Mouse (Mus musculus) gastrocnemius, adult 2 months (tissue): ENCODE measurements around the gene Ets2. TPM values are rescaled to one million over a fixed set of nuclear protein-coding genes. Genes with fewer than 3 reads are reported as not detected.
A peak's percentile ranks its signal among the peaks of the same experiment; 100 is the strongest.

ENCODE experiments used
- DNase-seq: peaks from one replicate; pipeline ENCODE4 v3.0.0; 2022
- H3K27ac ChIP-seq: fragments of 200-600 bp; 2 replicates; pipeline ENCODE4 v1.8.1; 2022; ENCODE audit warnings: mild to moderate bottlenecking
- H3K4me3 ChIP-seq: fragments of 200-600 bp; 2 replicates; pipeline ENCODE4 v1.8.1; 2022; ENCODE audit warnings: mild to moderate bottlenecking, moderate library complexity
- CTCF ChIP-seq: fragments of 200-600 bp; IDR thresholded peaks from 2 replicates; pipeline ENCODE4 v1.8.1; 2022; ENCODE audit warnings: antibody characterized with exemption, mild to moderate bottlenecking, moderate library complexity
- intact Hi-C: fragments of 180-260 bp; cut with DNase I; formaldehyde crosslinking; loops from one replicate; pipeline ENCODE4 v1.15.1; 2025
- total RNA-seq, 2 experiments: library from RNA; stranded (reverse); gene quantifications; 2 replicates each; pipeline ENCODE4 v1.2.3; 2021

Ets2 gene
- total RNA-seq, 2 experiments from 2014 or later: 22.7 to 41.9 TPM

GRCm38 (mm10) chr16:95718119-95718518, 16.2 kb downstream of the Ets2 start:
- Histone ChIP-seq H3K27ac (no peak overlapping the region; the same call in 1 of the 2 replicates), H3K4me3 (no peak overlapping the region)
- no peak for DNase-seq
- intact Hi-C loops: no loop called here
- TF ChIP-seq CTCF: no peak

GRCm38 (mm10) chr16:95720532-95720931, 18.7 kb downstream of the Ets2 start:
- TF ChIP-seq CTCF: no peak
- no peak for DNase-seq
- intact Hi-C loops: no loop called here

GRCm38 (mm10) chr16:95724251-95724650, 22.4 kb downstream of the Ets2 start:
- no peak overlapping the region for H3K4me3 ChIP-seq
- no peak for TF ChIP-seq CTCF

More at GRCm38 (mm10) chr16:95720532-95720931, 18.7 kb downstream of the Ets2 start:
- no peak overlapping the region for H3K4me3 ChIP-seq
- no peak overlapping the region for H3K27ac ChIP-seq

GRCm38 (mm10) chr16:95724776-95725175, 22.9 kb downstream of the Ets2 start:
- Histone ChIP-seq H3K4me3 (no peak overlapping the region), H3K27ac (no peak overlapping the region)
- no peak for TF ChIP-seq CTCF
- intact Hi-C loops: no loop called here
- DNase-seq: no peak

More at GRCm38 (mm10) chr16:95724251-95724650, 22.4 kb downstream of the Ets2 start:
- no peak overlapping the region for H3K27ac ChIP-seq
- no peak for DNase-seq
- intact Hi-C loops: no loop called here

GRCm38 (mm10) chr16:95726802-95727201, 24.9 kb downstream of the Ets2 start:
- Histone ChIP-seq H3K27ac (no peak overlapping the region), H3K4me3 (no peak overlapping the region)
- TF ChIP-seq CTCF: no peak
- intact Hi-C loops: no loop called here
- no peak for DNase-seq

GRCm38 (mm10) chr16:95728453-95729435, 26.9 kb downstream of the Ets2 start:
- DNase-seq: peak; percentile 71
- intact Hi-C loops: no loop called here
- no peak for TF ChIP-seq CTCF
- peak overlapping the region; percentile 58 for H3K27ac ChIP-seq
- 0 out of 2 replicates have a peak overlapping the region, but pooled peaks have one; percentile 19 for H3K4me3 ChIP-seq

GRCm38 (mm10) chr16:95729775-95730174, 27.9 kb downstream of the Ets2 start:
- Histone ChIP-seq H3K4me3 (no peak overlapping the region), H3K27ac (no peak overlapping the region)
- no peak for DNase-seq
- intact Hi-C loops: no loop called here
- no peak for TF ChIP-seq CTCF

- Histone ChIP-seq H3K4me3 (no peak overlapping the region), H3K27ac (no peak overlapping the region)
- no peak for DNase-seq
- intact Hi-C loops: no loop called here
- TF ChIP-seq CTCF: no peak
Observed at GRCm38 (mm10) chr16:95734785-95735184, 32.9 kb downstream of the Ets2 start.

- intact Hi-C loops: no loop called here
Observed at GRCm38 (mm10) chr16:95736059-95736458, 34.2 kb downstream of the Ets2 start.

GRCm38 (mm10) chr16:95736470-95736869, 34.6 kb downstream of the Ets2 start:
- no peak overlapping the region for H3K27ac ChIP-seq
- no peak for TF ChIP-seq CTCF
- H3K4me3 ChIP-seq: no peak overlapping the region
- intact Hi-C loops: no loop called here
- no peak for DNase-seq

More at GRCm38 (mm10) chr16:95736059-95736458, 34.2 kb downstream of the Ets2 start:
- TF ChIP-seq CTCF: no peak
- no peak overlapping the region for H3K4me3 ChIP-seq
- no peak for DNase-seq
- H3K27ac ChIP-seq: no peak overlapping the region

- intact Hi-C loops: no loop called here
Observed at GRCm38 (mm10) chr16:95739522-95739921, 37.6 kb downstream of the Ets2 start.

GRCm38 (mm10) chr16:95741358-95741757, 39.5 kb downstream of the Ets2 start:
- no peak for DNase-seq
- no peak for TF ChIP-seq CTCF
- Histone ChIP-seq H3K4me3 (no peak overlapping the region), H3K27ac (peak overlapping the region; percentile 69)
- intact Hi-C loops: loop anchor here (5.0 kb wide), 1 partner anchor 39 kb away; the partner anchor contains the start of gene Ets2

More at GRCm38 (mm10) chr16:95739522-95739921, 37.6 kb downstream of the Ets2 start:
- DNase-seq: no peak
- no peak for TF ChIP-seq CTCF
- Histone ChIP-seq H3K4me3 (no peak overlapping the region), H3K27ac (no peak overlapping the region)
